29 mouse cellular contexts compared by ENCODE assay signal in the genomic region with DNA sequence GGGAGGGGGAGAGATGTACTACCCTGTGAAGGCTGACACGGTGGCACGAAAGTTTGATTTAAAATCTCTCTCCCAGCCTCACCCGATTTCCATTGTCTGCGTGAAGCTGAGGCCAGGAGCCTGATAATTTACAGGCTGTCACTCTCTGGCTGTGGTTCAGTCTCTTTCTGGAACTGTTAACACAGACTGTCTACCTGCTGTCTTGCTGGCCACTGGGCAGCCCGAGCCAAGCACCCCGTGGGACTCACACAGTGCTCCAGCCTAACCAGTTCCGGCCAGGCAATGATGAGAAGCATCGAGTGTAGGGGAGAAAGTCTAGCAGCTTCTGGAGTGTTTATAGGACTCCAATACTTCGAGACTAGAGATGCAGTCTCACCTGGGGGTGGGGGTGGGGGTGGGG. TPM values are rescaled to one million over a fixed set of nuclear protein-coding genes. Genes with fewer than 3 reads are reported as not detected.
DNase-seq lines count a peak whose midpoint lies in the region; ATAC-seq and TF ChIP-seq lines count a peak whose summit lies in the region.
"Had no signal": no experiment of that assay in that cellular context is flagged by ENCODE, and none has a peak within 500 bp of the region (broad histone marks: within the 10 kb centered on the region; RNA-seq: fewer than 3 reads in every experiment).

No protein-coding gene starts in this region.

- no peak overlapping the region for H3K4me2 ChIP-seq in midbrain, postnatal 0 days (ENCODE audit: low read depth, low read length, poor library complexity, severe bottlenecking)
- H3K4me2 ChIP-seq in midbrain, embryonic 16.5 days (ENCODE audit: low read length) = no peak overlapping the region
- no peak overlapping the region for H3K4me2 ChIP-seq in forebrain, embryonic 15.5 days (replicated peaks)
- H3K4me2 ChIP-seq: embryonic facial prominence, embryonic 12.5 days; heart, embryonic 12.5 days; liver, embryonic 12.5 days had no signal

- WGBS in heart, embryonic 10.5 days = 82% methylated on average over 9 of the region's 9 CpGs
- 75% methylated on average over 9 of the region's 9 CpGs for WGBS in midbrain, postnatal 0 days
- WGBS in midbrain, embryonic 16.5 days = 83% methylated on average over 9 of the region's 9 CpGs
- 71% methylated on average over 9 of the region's 9 CpGs for WGBS in forebrain, embryonic 15.5 days
- 84% methylated on average over 9 of the region's 9 CpGs for WGBS in limb, embryonic 10.5 days

- ATAC-seq in midbrain, postnatal 0 days (ENCODE audit: low FRiP score) = no peak
- ATAC-seq in midbrain, embryonic 16.5 days = no peak
- no peak for ATAC-seq in forebrain, embryonic 15.5 days (replicated peaks)
- ATAC-seq: CD4-positive, CD25-positive, alpha-beta regulatory T cell, adult 4 months; forebrain, embryonic 16.5 days; liver, embryonic 12.5 days; Patski had no signal

- no peak overlapping the region for H3K4me3 ChIP-seq in heart, embryonic 10.5 days
- no peak overlapping the region for H3K4me3 ChIP-seq in midbrain, postnatal 0 days (ENCODE audit: low read depth, low read length)
- H3K4me3 ChIP-seq in midbrain, embryonic 16.5 days (ENCODE audit: low read depth, low read length) = no peak overlapping the region
- H3K4me3 ChIP-seq in forebrain, embryonic 15.5 days = no peak overlapping the region
- H3K4me3 ChIP-seq in limb, embryonic 10.5 days = no peak overlapping the region
- H3K4me3 ChIP-seq: embryonic facial prominence, embryonic 12.5 days; heart, embryonic 12.5 days; liver, embryonic 12.5 days had no signal

- H3K27me3 ChIP-seq in heart, embryonic 10.5 days (ENCODE audit: insufficient read depth, poor library complexity, severe bottlenecking) = 0 out of 2 replicates have a peak, but pooled peaks cover 12% of the 10 kb centered on the region
- no peaks in the 10 kb centered on the region for H3K27me3 ChIP-seq in midbrain, postnatal 0 days (ENCODE audit: insufficient read depth, low read length)
- no peaks in the 10 kb centered on the region for H3K27me3 ChIP-seq in midbrain, embryonic 16.5 days (ENCODE audit: control insufficient read depth, insufficient read depth, low read depth, low read length)
- no peaks in the 10 kb centered on the region for H3K27me3 ChIP-seq in forebrain, embryonic 15.5 days
- no peaks in the 10 kb centered on the region for H3K27me3 ChIP-seq in limb, embryonic 10.5 days (ENCODE audit: low read depth, poor library complexity, severe bottlenecking)
- H3K27me3 ChIP-seq: embryonic facial prominence, embryonic 12.5 days; heart, embryonic 12.5 days; liver, embryonic 12.5 days had no signal

- no peaks in the 10 kb centered on the region for H3K36me3 ChIP-seq in heart, embryonic 10.5 days
- H3K36me3 ChIP-seq in midbrain, postnatal 0 days (ENCODE audit: insufficient read depth, low read length) = no peaks in the 10 kb centered on the region
- H3K36me3 ChIP-seq in midbrain, embryonic 16.5 days (ENCODE audit: control insufficient read depth, insufficient read depth, low read length) = no peaks in the 10 kb centered on the region
- H3K36me3 ChIP-seq in forebrain, embryonic 15.5 days = no peaks in the 10 kb centered on the region
- H3K36me3 ChIP-seq in limb, embryonic 10.5 days = no peaks in the 10 kb centered on the region
- H3K36me3 ChIP-seq: embryonic facial prominence, embryonic 12.5 days; heart, embryonic 12.5 days; liver, embryonic 12.5 days had no signal

- TF ChIP-seq CTCF in midbrain, postnatal 0 days (IDR thresholded peaks at IDR 0.05) = no peak

- H3K9me3 ChIP-seq in heart, embryonic 10.5 days = no peaks in the 10 kb centered on the region
- no peaks in the 10 kb centered on the region for H3K9me3 ChIP-seq in midbrain, postnatal 0 days (ENCODE audit: low read length)
- H3K9me3 ChIP-seq in midbrain, embryonic 16.5 days (replicated peaks; ENCODE audit: control insufficient read depth, low read length, poor library complexity, severe bottlenecking) = no peaks in the 10 kb centered on the region
- no peaks in the 10 kb centered on the region for H3K9me3 ChIP-seq in forebrain, embryonic 15.5 days
- no peaks in the 10 kb centered on the region for H3K9me3 ChIP-seq in limb, embryonic 10.5 days (replicated peaks)
- H3K9me3 ChIP-seq: embryonic facial prominence, embryonic 12.5 days; heart, embryonic 12.5 days; liver, embryonic 12.5 days had no signal

- 0 out of 2 replicates have a peak overlapping the region, but pooled peaks have one; percentile 42 for H3K27ac ChIP-seq in heart, embryonic 10.5 days
- no peak overlapping the region for H3K27ac ChIP-seq in midbrain, postnatal 0 days (ENCODE audit: low read depth, low read length)
- no peak overlapping the region for H3K27ac ChIP-seq in midbrain, embryonic 16.5 days (ENCODE audit: low read length)
- H3K27ac ChIP-seq in forebrain, embryonic 15.5 days (replicated peaks) = no peak overlapping the region
- no peak overlapping the region for H3K27ac ChIP-seq in limb, embryonic 10.5 days
- H3K27ac ChIP-seq: embryonic facial prominence, embryonic 12.5 days; liver, embryonic 12.5 days had no signal

- no peak overlapping the region for H3K9ac ChIP-seq in midbrain, postnatal 0 days (replicated peaks; ENCODE audit: low read length, poor library complexity, severe bottlenecking)
- H3K9ac ChIP-seq in midbrain, embryonic 16.5 days (ENCODE audit: low read depth, low read length) = no peak overlapping the region
- no peak overlapping the region for H3K9ac ChIP-seq in forebrain, embryonic 15.5 days (replicated peaks)
- H3K9ac ChIP-seq: embryonic facial prominence, embryonic 12.5 days; heart, embryonic 12.5 days; liver, embryonic 12.5 days had no signal

- no peak for DNase-seq in heart, embryonic 10.5 days (ENCODE audit: low spot score)
- no peak for DNase-seq in heart, adult 8-10 months (ENCODE audit: low spot score)
- peak; percentile 19 for DNase-seq in midbrain, postnatal 0 days (ENCODE audit: low spot score)
- DNase-seq in cerebellum, postnatal 10 days = peak; percentile 82 to 89
- no peak for DNase-seq in limb, embryonic 10.5 days (ENCODE audit: low spot score)
- no peak for DNase-seq in liver
- DNase-seq: adrenal gland, postnatal 10 days; kidney, adult 9 months; kidney, postnatal 25 days; lung, adult 2 months; right cerebral cortex, postnatal 14 days; spleen, adult 18-20 months; thymus, postnatal 4 days had no signal

- H3K4me1 ChIP-seq in heart, embryonic 10.5 days = peaks cover 14% of the 10 kb centered on the region
- H3K4me1 ChIP-seq in midbrain, postnatal 0 days (ENCODE audit: insufficient read depth, low read length) = no peaks in the 10 kb centered on the region
- H3K4me1 ChIP-seq in midbrain, embryonic 16.5 days (ENCODE audit: control insufficient read depth, insufficient read depth, low read length) = peaks cover 4% of the 10 kb centered on the region; the same call in 1 of the 2 replicates
- H3K4me1 ChIP-seq in forebrain, embryonic 15.5 days = 0 out of 2 replicates have a peak, but pooled peaks cover 8% of the 10 kb centered on the region
- H3K4me1 ChIP-seq in limb, embryonic 10.5 days = 0 out of 2 replicates have a peak, but pooled peaks cover 4% of the 10 kb centered on the region

RNA-seq across cellular contexts. Expression of a gene that starts 6.6 kb away (rescaled TPM):
- 0.03 TPM in 1 of 2 replicates, not detected in the other for polyA plus RNA-seq in heart, embryonic 10.5 days (2016; fragmentation: Nextera tagmentation; extraction: Ambion mirVana)
- total RNA-seq in heart, adult 8-10 months (2022) = 1 to 10 TPM in 1 of 4 experiments, under 1 TPM in 3; 0.34 to 1.2 (median 0.61) TPM
- 0.11 TPM in 1 of 2 replicates, not detected in the other for total RNA-seq in midbrain, postnatal 0 days (2014; rRNA removed)
- polyA plus RNA-seq in midbrain, postnatal 0 days (2015; fragmentation: Nextera tagmentation; extraction: Ambion mirVana) = not detected in 2 replicates
- not detected in 2 replicates for polyA plus RNA-seq in midbrain, embryonic 16.5 days (2015; fragmentation: Nextera tagmentation; extraction: Ambion mirVana)
- not detected in 2 replicates for polyA plus RNA-seq in forebrain, embryonic 15.5 days (2015; fragmentation: Nextera tagmentation; extraction: Ambion mirVana)
- not detected in 2 replicates for polyA plus RNA-seq in limb, embryonic 10.5 days (2016; fragmentation: Nextera tagmentation; extraction: Ambion mirVana)
- total RNA-seq: adrenal gland, postnatal 10 days; common myeloid progenitor, adult 5-6 weeks; gastrocnemius, postnatal 4 days; megakaryocyte-erythroid progenitor cell, adult 5-6 weeks; monocyte, adult 5-6 weeks; neutrophil, adult 5-6 weeks had no signal
- polyA plus RNA-seq: brain, embryonic 14.5 days; CD4-positive, CD25-positive, alpha-beta regulatory T cell, adult 4 months; embryonic facial prominence, embryonic 12.5 days; forebrain, embryonic 16.5 days; heart, embryonic 12.5 days; intestine, embryonic 14.5 days; limb, embryonic 11.5 days; Patski had no signal

RNA-seq across cellular contexts. Expression of a gene that starts 22.2 kb away (rescaled TPM):
- polyA plus RNA-seq in heart, embryonic 10.5 days (2016; fragmentation: Nextera tagmentation; extraction: Ambion mirVana) = 13.9 and 27.9 TPM in 2 replicates
- 100 to 1,000 TPM; 268 to 296 (median 280) TPM for total RNA-seq in heart, adult 8-10 months (2022)
- total RNA-seq in midbrain, postnatal 0 days (2014; rRNA removed) = 15.8 and 28.4 TPM in 2 replicates
- polyA plus RNA-seq in midbrain, postnatal 0 days (2015; fragmentation: Nextera tagmentation; extraction: Ambion mirVana) = 16.4 and 16.9 TPM in 2 replicates
- polyA plus RNA-seq in midbrain, embryonic 16.5 days (2015; fragmentation: Nextera tagmentation; extraction: Ambion mirVana) = 13.1 and 14.7 TPM in 2 replicates
- 9.6 and 10.3 TPM in 2 replicates for polyA plus RNA-seq in forebrain, embryonic 15.5 days (2015; fragmentation: Nextera tagmentation; extraction: Ambion mirVana)
- 2.0 and 2.3 TPM in 2 replicates for polyA plus RNA-seq in limb, embryonic 10.5 days (2016; fragmentation: Nextera tagmentation; extraction: Ambion mirVana)
- total RNA-seq: common myeloid progenitor, adult 5-6 weeks; neutrophil, adult 5-6 weeks had no signal
- polyA plus RNA-seq: CD4-positive, CD25-positive, alpha-beta regulatory T cell, adult 4 months had no signal

Comparison
In these comparisons a context has a peak if more than half of its experiments do, and no peak if none do; other contexts are left out.
1. DNase-seq: peak in midbrain, postnatal 0 days (single experiment) and cerebellum, postnatal 10 days (2 of 2); none in heart, embryonic 10.5 days (single experiment), heart, adult 8-10 months (single experiment), limb, embryonic 10.5 days (single experiment) and liver (single experiment).